Mouse (Mus musculus) myocyte (in vitro differentiated cells): ENCODE measurements at regions not wholly inside any gene's neighbourhood (a gene's known extent, or its start where the extent isn't known, plus 50 kb on each side); places are given as distances from the start of the nearest gene placed in this dataset.

Experiments used
- CEBPB ChIP-seq: IDR thresholded peaks from 2 replicates; pipeline ENCODE4 v1.6.1; 2011; ENCODE audit warnings: mild to moderate bottlenecking, moderate library complexity; ENCODE audit not compliant: poor library complexity, insufficient read depth, severe bottlenecking
- E2F4 ChIP-seq: IDR thresholded peaks from one replicate; pipeline ENCODE4 v1.6.1; 2011; ENCODE audit warnings: mild to moderate bottlenecking, control low read depth, moderate library complexity; ENCODE audit not compliant: insufficient read depth
- MAX ChIP-seq: IDR thresholded peaks from one replicate; pipeline ENCODE4 v1.6.1; 2011; ENCODE audit warnings: low read depth, mild to moderate bottlenecking, control low read depth
- MYOD1 ChIP-seq, 3 experiments: IDR thresholded peaks; one replicate each; pipeline ENCODE4 v1.6.1; 2011; ENCODE audit warnings: control low read depth in 2 of 3, low read depth in 2 of 3, mild to moderate bottlenecking in 2 of 3, moderate library complexity in 1 of 3; ENCODE audit not compliant: insufficient read length in 2 of 3, control insufficient read depth in 1 of 3
- MYOG ChIP-seq, 3 experiments: IDR thresholded peaks; one replicate each; pipeline ENCODE4 v1.6.1; 2011; ENCODE audit warnings: control low read depth in 2 of 3, low read depth in 2 of 3, mild to moderate bottlenecking in 2 of 3; ENCODE audit not compliant: insufficient read length in 2 of 3, control insufficient read depth in 1 of 3, insufficient read depth in 1 of 3
- POLR2A ChIP-seq: IDR thresholded peaks from one replicate; pipeline ENCODE4 v1.6.1; 2011; ENCODE audit warnings: low read depth, mild to moderate bottlenecking, control low read depth, moderate library complexity; ENCODE audit not compliant: insufficient read length
- POLR2AphosphoS2 ChIP-seq: IDR thresholded peaks from one replicate; pipeline ENCODE4 v1.6.1; 2011; ENCODE audit warnings: low read depth, control low read depth; ENCODE audit not compliant: insufficient read length
- REST ChIP-seq: IDR thresholded peaks from one replicate; pipeline ENCODE4 v1.6.1; 2011; ENCODE audit warnings: mild to moderate bottlenecking, control low read depth, moderate library complexity; ENCODE audit not compliant: insufficient read depth, insufficient read length
- SRF ChIP-seq: IDR thresholded peaks from one replicate; pipeline ENCODE4 v1.6.1; 2011; ENCODE audit warnings: low read depth; ENCODE audit not compliant: control insufficient read depth, insufficient read length
- TCF12 ChIP-seq: IDR thresholded peaks from one replicate; pipeline ENCODE4 v1.6.1; 2011; ENCODE audit warnings: mild to moderate bottlenecking, control low read depth; ENCODE audit not compliant: poor library complexity, insufficient read depth, severe bottlenecking
- TCF3 ChIP-seq: IDR thresholded peaks from one replicate; pipeline ENCODE4 v1.6.1; 2011; ENCODE audit warnings: low read depth, control low read depth; ENCODE audit not compliant: insufficient read length
- USF1 ChIP-seq: IDR thresholded peaks from one replicate; pipeline ENCODE4 v1.6.1; 2011; ENCODE audit warnings: low read depth, mild to moderate bottlenecking, control low read depth, moderate library complexity

- TF ChIP-seq MAX (no peak), REST (no peak), POLR2AphosphoS2 (no peak), POLR2A (no peak), CEBPB (no peak), MYOG (IDR thresholded peaks at IDR 0.05; ENCODE audit: control insufficient read depth in 1 of 3, insufficient read depth in 1 of 3, insufficient read length in 2 of 3, low read depth in 2 of 3) (no peak), E2F4 (no peak), USF1 (no peak), SRF (no peak), TCF12 (no peak), TCF3 (no peak), MYOD1 (IDR thresholded peaks at IDR 0.05; ENCODE audit: control insufficient read depth in 1 of 3, insufficient read length in 2 of 3, low read depth in 2 of 3) (no peak)
Observed at GRCm38 (mm10) chr3:151329801-151330200, 107.9 kb upstream of the Adgrl4 start.
